In genomic region chr9:101261989-101262571, GRCm38 (mm10) we compare ENCODE assay signal across 8 mouse cellular contexts. TPM values are rescaled to one million over a fixed set of nuclear protein-coding genes. Genes with fewer than 3 reads are reported as not detected.
DNase-seq lines count a peak whose midpoint lies in the region; ATAC-seq lines count a peak whose summit lies in the region.
"Had no signal": no experiment of that assay in that cellular context is flagged by ENCODE, and none has a peak within 500 bp of the region (broad histone marks: within the 10 kb centered on the region; RNA-seq: fewer than 3 reads in every experiment).

No protein-coding gene starts in this region.

- H3K4me1 ChIP-seq in midbrain, embryonic 16.5 days (ENCODE audit: control insufficient read depth, insufficient read depth, low read length), result peaks cover 17% of the 10 kb centered on the region
- no peaks in the 10 kb centered on the region for H3K4me1 ChIP-seq in midbrain, embryonic 11.5 days (ENCODE audit: control insufficient read depth, insufficient read depth, low read length)
- peaks cover 19% of the 10 kb centered on the region for H3K4me1 ChIP-seq in limb, embryonic 15.5 days

- no peaks in the 10 kb centered on the region for H3K27me3 ChIP-seq in midbrain, embryonic 16.5 days (ENCODE audit: control insufficient read depth, insufficient read depth, low read depth, low read length)
- no peaks in the 10 kb centered on the region for H3K27me3 ChIP-seq in midbrain, embryonic 11.5 days (ENCODE audit: control insufficient read depth, insufficient read depth, low read length)
- H3K27me3 ChIP-seq in limb, embryonic 15.5 days, result no peaks in the 10 kb centered on the region

- intact Hi-C loops in heart, postnatal 25 days (cut with DNase I), result no loop called here

- DNase-seq in midbrain, embryonic 11.5 days (ENCODE audit: low spot score, missing footprints), result no peak
- DNase-seq in frontal cortex, postnatal 14 days (ENCODE audit: low spot score in 2 of 2), result peak; percentile 13 to 16
- DNase-seq in heart, postnatal 25 days (ENCODE audit: low spot score), result peak; percentile 77
- peak; percentile 14 for DNase-seq in yolk sac, embryonic 10.5 days (ENCODE audit: low spot score)
- DNase-seq in layer of hippocampus, adult 11-12 months (ENCODE audit: low spot score), result no peak

- H3K36me3 ChIP-seq in midbrain, embryonic 16.5 days (ENCODE audit: control insufficient read depth, insufficient read depth, low read length), result no peaks in the 10 kb centered on the region
- no peaks in the 10 kb centered on the region for H3K36me3 ChIP-seq in midbrain, embryonic 11.5 days (ENCODE audit: control insufficient read depth, insufficient read depth, low read length)
- no peaks in the 10 kb centered on the region for H3K36me3 ChIP-seq in limb, embryonic 15.5 days

- no peak for ATAC-seq in midbrain, embryonic 16.5 days
- ATAC-seq in midbrain, embryonic 11.5 days (ENCODE audit: low FRiP score), result no peak
- ATAC-seq in limb, embryonic 15.5 days (ENCODE audit: insufficient number of reproducible peaks, low FRiP score, low TSS enrichment, low read depth), result no peak

- no peak overlapping the region for H3K4me2 ChIP-seq in midbrain, embryonic 16.5 days (ENCODE audit: low read length)
- no peak overlapping the region for H3K4me2 ChIP-seq in midbrain, embryonic 11.5 days
- H3K4me2 ChIP-seq in limb, embryonic 15.5 days, result no peak overlapping the region

- peak overlapping the region; percentile 11; the same call in 1 of the 2 replicates for H3K27ac ChIP-seq in midbrain, embryonic 16.5 days (ENCODE audit: low read length)
- H3K27ac ChIP-seq in midbrain, embryonic 11.5 days (ENCODE audit: low read depth, low read length), result no peak overlapping the region
- H3K27ac ChIP-seq in limb, embryonic 15.5 days, result peak overlapping the region; percentile 30

- H3K9ac ChIP-seq in midbrain, embryonic 16.5 days (ENCODE audit: low read depth, low read length), result no peak overlapping the region
- no peak overlapping the region for H3K9ac ChIP-seq in midbrain, embryonic 11.5 days (ENCODE audit: low read length)
- no peak overlapping the region for H3K9ac ChIP-seq in limb, embryonic 15.5 days

- H3K4me3 ChIP-seq in midbrain, embryonic 16.5 days (ENCODE audit: low read depth, low read length), result no peak overlapping the region
- H3K4me3 ChIP-seq in midbrain, embryonic 11.5 days (ENCODE audit: low read depth, low read length), result no peak overlapping the region
- no peak overlapping the region for H3K4me3 ChIP-seq in limb, embryonic 15.5 days
- H3K4me3 ChIP-seq: erythroblast, embryonic 14.5 days had no signal

- H3K9me3 ChIP-seq in midbrain, embryonic 16.5 days (replicated peaks; ENCODE audit: control insufficient read depth, low read length, poor library complexity, severe bottlenecking), result no peaks in the 10 kb centered on the region
- H3K9me3 ChIP-seq in midbrain, embryonic 11.5 days (ENCODE audit: control insufficient read depth, low read length), result no peaks in the 10 kb centered on the region
- H3K9me3 ChIP-seq in limb, embryonic 15.5 days, result no peaks in the 10 kb centered on the region

- 51% methylated on average over 11 of the region's 11 CpGs for WGBS in midbrain, embryonic 16.5 days
- WGBS in midbrain, embryonic 11.5 days, result 63% methylated on average over 11 of the region's 11 CpGs
- WGBS in limb, embryonic 15.5 days, result 44% methylated on average over 11 of the region's 11 CpGs

RNA-seq across cellular contexts. Expression of gene Ppp2r3a, which starts 10.5 kb away (rescaled TPM):
- polyA plus RNA-seq in midbrain, embryonic 16.5 days (2015; fragmentation: Nextera tagmentation; extraction: Ambion mirVana), result 22.8 and 23.3 TPM in 2 replicates
- 14.6 and 15.7 TPM in 2 replicates for polyA plus RNA-seq in midbrain, embryonic 11.5 days (2014; fragmentation: Nextera tagmentation; extraction: Ambion mirVana)
- total RNA-seq in heart, postnatal 25 days (2021), result 100 to 1,000 TPM; 229 to 237 TPM
- 17.3 and 22.6 TPM in 2 replicates for polyA plus RNA-seq in limb, embryonic 15.5 days (2015; fragmentation: Nextera tagmentation; extraction: Ambion mirVana)

Comparison
In these comparisons a context has a peak if more than half of its experiments do, and no peak if none do; other contexts are left out.
1. DNase-seq: peak in frontal cortex, postnatal 14 days (2 of 2), heart, postnatal 25 days (single experiment) and yolk sac, embryonic 10.5 days (single experiment); none in midbrain, embryonic 11.5 days (single experiment) and layer of hippocampus, adult 11-12 months (single experiment).